Mouse (Mus musculus): ENCODE measurements around the gene Thap7.
"Not testable (repeated sequence)": the region's sequence is repeated elsewhere in the genome, so short reads cannot be mapped to it uniquely, and the experiment has no call there.

Thap7 gene

GRCm38 (mm10) chr16:17530640-17531288, at the start of gene Thap7:
Thap7 (minus strand) TSS chr16:17531136.
- DNase-seq (ENCODE audit: low spot score), result peak; percentile 98

- DNase-seq (ENCODE audit: low spot score), result no peak
Observed at GRCm38 (mm10) chr16:17576825-17577215, 45.9 kb upstream of the Thap7 start.

GRCm38 (mm10) chr16:17575870-17576824, 45.2 kb upstream of the Thap7 start:
- DNase-seq (ENCODE audit: low spot score), result peak; percentile 66

- no peak for DNase-seq (ENCODE audit: low spot score)
Observed at GRCm38 (mm10) chr16:17566186-17566585, 35.2 kb upstream of the Thap7 start.

GRCm38 (mm10) chr16:17564771-17565170, 33.8 kb upstream of the Thap7 start:
- no peak for DNase-seq (ENCODE audit: low spot score)

GRCm38 (mm10) chr16:17564221-17564620, 33.3 kb upstream of the Thap7 start:
- DNase-seq (ENCODE audit: low spot score), result no peak

- DNase-seq (ENCODE audit: low spot score), result no peak
Observed at GRCm38 (mm10) chr16:17563580-17563979, 32.6 kb upstream of the Thap7 start.

GRCm38 (mm10) chr16:17561751-17562208, 30.8 kb upstream of the Thap7 start, which contains the start of gene P2rx6:
P2rx6 (plus strand) TSS chr16:17561885.
- DNase-seq (ENCODE audit: low spot score), result no peak

- peak; percentile 32 for DNase-seq (ENCODE audit: low spot score)
Observed at GRCm38 (mm10) chr16:17561128-17561750, 30.3 kb upstream of the Thap7 start, which contains the start of gene Lrrc74b. Lrrc74b (minus strand) TSS chr16:17561247.

GRCm38 (mm10) chr16:17559396-17560027, 28.6 kb upstream of the Thap7 start:
- DNase-seq (ENCODE audit: low spot score), result no peak

- DNase-seq (ENCODE audit: low spot score), result no peak
Observed at GRCm38 (mm10) chr16:17558811-17559210, 27.9 kb upstream of the Thap7 start.

- peak; percentile 73 for DNase-seq (ENCODE audit: low spot score)
Observed at GRCm38 (mm10) chr16:17557947-17558480, 27.1 kb upstream of the Thap7 start.

- DNase-seq (ENCODE audit: low spot score), result no peak
Observed at GRCm38 (mm10) chr16:17556907-17557306, 26.0 kb upstream of the Thap7 start.

GRCm38 (mm10) chr16:17556180-17556579, 25.2 kb upstream of the Thap7 start:
- DNase-seq (ENCODE audit: low spot score), result no peak

GRCm38 (mm10) chr16:17554702-17555101, 23.8 kb upstream of the Thap7 start:
- DNase-seq (ENCODE audit: low spot score), result not testable (repeated sequence)

- no peak for DNase-seq (ENCODE audit: low spot score)
Observed at GRCm38 (mm10) chr16:17553910-17554685, 23.2 kb upstream of the Thap7 start.

- no peak for DNase-seq (ENCODE audit: low spot score)
Observed at GRCm38 (mm10) chr16:17552837-17553236, 21.9 kb upstream of the Thap7 start.

- DNase-seq (ENCODE audit: low spot score), result no peak
Observed at GRCm38 (mm10) chr16:17542632-17543031, 11.7 kb upstream of the Thap7 start.

- DNase-seq (ENCODE audit: low spot score), result no peak
Observed at GRCm38 (mm10) chr16:17536584-17536983, 5.6 kb upstream of the Thap7 start.

- DNase-seq (ENCODE audit: low spot score), result no peak
Observed at GRCm38 (mm10) chr16:17532676-17533329, 1.9 kb upstream of the Thap7 start.
